Mouse (Mus musculus) E14TG2a.4 (cell line): ENCODE results near the gene Kctd11.

ENCODE experiments used
- CTCF ChIP-seq: conservative IDR thresholded peaks from 2 replicates; pipeline ENCODE4 v1.5.1; 2014; ENCODE audit warnings: low read length
- NANOG ChIP-seq: IDR thresholded peaks from 2 replicates; pipeline ENCODE4 v1.6.1; 2014; ENCODE audit warnings: borderline replicate concordance, low read length, mixed read lengths
- POU5F1 ChIP-seq: IDR thresholded peaks from 2 replicates; pipeline ENCODE4 v1.6.1; 2014; ENCODE audit warnings: low read length, borderline replicate concordance

DNA sequence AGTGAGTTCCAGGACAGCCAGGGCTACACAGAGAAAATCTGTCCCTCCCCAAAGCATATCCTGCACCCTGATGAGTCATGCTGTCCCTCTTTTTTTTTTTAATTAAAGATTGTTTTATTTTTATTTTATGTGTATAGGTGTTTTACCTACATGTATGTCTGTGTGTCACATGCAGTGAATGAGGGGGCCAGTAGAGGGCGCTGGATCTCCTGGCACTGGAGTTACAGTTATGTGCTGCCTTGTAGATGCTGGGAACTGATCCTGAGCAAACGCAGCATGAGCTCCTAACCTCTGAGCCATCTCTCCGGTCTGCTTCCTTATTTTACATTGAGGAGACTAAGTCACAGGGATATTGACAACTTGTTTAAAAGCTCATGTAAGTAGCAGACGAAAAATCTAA, 1.9 kb upstream of the Kctd11 start:
- TF ChIP-seq CTCF (peak; percentile 84), NANOG (no peak), POU5F1 (no peak)
